Mouse (Mus musculus) testis, adult 2 months (tissue): ENCODE data around the gene Dirc2. TPM values are rescaled to one million over a fixed set of nuclear protein-coding genes. Genes with fewer than 3 reads are reported as not detected.

Experiments used
- H3K27ac ChIP-seq: fragments of 200-500 bp; 2 replicates; pipeline ENCODE4 v1.5.1; 2012; ENCODE audit warnings: low read depth, low read length; ENCODE audit not compliant: control insufficient read depth, insufficient read depth
- H3K27me3 ChIP-seq: fragments of 200-500 bp; 2 replicates; pipeline ENCODE4 v1.6.1; 2012; ENCODE audit warnings: mild to moderate bottlenecking, low read length, moderate library complexity; ENCODE audit not compliant: control insufficient read depth, insufficient read depth
- H3K36me3 ChIP-seq: fragments of 200-500 bp; 2 replicates; pipeline ENCODE4 v1.6.1; 2012; ENCODE audit warnings: mild to moderate bottlenecking, low read length; ENCODE audit not compliant: control insufficient read depth, insufficient read depth
- H3K4me1 ChIP-seq: fragments of 200-500 bp; 2 replicates; pipeline ENCODE4 v1.6.1; 2012; ENCODE audit warnings: low read length; ENCODE audit not compliant: control insufficient read depth, insufficient read depth
- H3K4me3 ChIP-seq: fragments of 200-500 bp; 2 replicates; pipeline ENCODE4 v1.5.1; 2012; ENCODE audit warnings: low read depth, mild to moderate bottlenecking, low read length, moderate library complexity, mixed read lengths; ENCODE audit not compliant: control insufficient read depth
- CTCF ChIP-seq: fragments of 200-500 bp; IDR thresholded peaks from 2 replicates; pipeline ENCODE4 v1.5.1; 2012; ENCODE audit warnings: low read depth, mild to moderate bottlenecking, inconsistent platforms, low read length, moderate library complexity; ENCODE audit not compliant: control insufficient read depth, insufficient read depth, insufficient replicate concordance
- POLR2A ChIP-seq: fragments of 200-500 bp; IDR thresholded peaks from 2 replicates; pipeline ENCODE4 v1.6.1; 2012; ENCODE audit warnings: low read depth, mild to moderate bottlenecking, inconsistent platforms, low read length, moderate library complexity; ENCODE audit not compliant: control insufficient read depth
- polyA plus RNA-seq: library from polyadenylated mRNA; depleted of rRNA; stranded (reverse); fragments of >200 nt; gene quantifications from 2 replicates; pipeline ENCODE4 v1.2.3, GENCODE M21; 2012

The Dirc2 gene
- polyA plus RNA-seq, 1 experiment, result 3.5 TPM

GRCm38 (mm10) chr16:35747417-35748236 is 21.5 kb downstream of the Dirc2 start:
- no peaks in the 10 kb centered on the region for H3K36me3 ChIP-seq

GRCm38 (mm10) chr16:35742251-35742937 is 26.8 kb downstream of the Dirc2 start:
- no peak overlapping the region for H3K4me3 ChIP-seq
- no peak overlapping the region for H3K27ac ChIP-seq
- no peaks in the 10 kb centered on the region for H3K36me3 ChIP-seq
- peaks cover 2% of the 10 kb centered on the region; the same call in 1 of the 2 replicates for H3K4me1 ChIP-seq
- TF ChIP-seq POLR2A (no peak), CTCF (no peak)
- H3K27me3 ChIP-seq, result no peaks in the 10 kb centered on the region

More at GRCm38 (mm10) chr16:35747417-35748236, 21.5 kb downstream of the Dirc2 start:
- no peaks in the 10 kb centered on the region for H3K27me3 ChIP-seq
- H3K4me1 ChIP-seq, result no peaks in the 10 kb centered on the region
- H3K4me3 ChIP-seq, result no peak overlapping the region
- TF ChIP-seq CTCF (no peak), POLR2A (no peak)
- no peak overlapping the region for H3K27ac ChIP-seq

GRCm38 (mm10) chr16:35741621-35742020 is 27.5 kb downstream of the Dirc2 start:
- no peak for TF ChIP-seq POLR2A

GRCm38 (mm10) chr16:35740943-35741342 is 28.2 kb downstream of the Dirc2 start:
- TF ChIP-seq POLR2A (no peak), CTCF (no peak)
- Histone ChIP-seq H3K27me3 (no peaks in the 10 kb centered on the region), H3K27ac (no peak overlapping the region), H3K4me3 (no peak overlapping the region), H3K36me3 (no peaks in the 10 kb centered on the region), H3K4me1 (peaks cover 2% of the 10 kb centered on the region; the same call in 1 of the 2 replicates)

More at GRCm38 (mm10) chr16:35741621-35742020, 27.5 kb downstream of the Dirc2 start:
- Histone ChIP-seq H3K4me1 (peaks cover 2% of the 10 kb centered on the region; the same call in 1 of the 2 replicates), H3K4me3 (no peak overlapping the region), H3K27me3 (no peaks in the 10 kb centered on the region), H3K27ac (no peak overlapping the region), H3K36me3 (no peaks in the 10 kb centered on the region)

GRCm38 (mm10) chr16:35740357-35740756 is 28.8 kb downstream of the Dirc2 start:
- TF ChIP-seq POLR2A, result no peak

GRCm38 (mm10) chr16:35739548-35739947 is 29.6 kb downstream of the Dirc2 start:
- Histone ChIP-seq H3K27ac (no peak overlapping the region), H3K4me1 (peaks cover 2% of the 10 kb centered on the region; the same call in 1 of the 2 replicates), H3K27me3 (no peaks in the 10 kb centered on the region), H3K36me3 (no peaks in the 10 kb centered on the region), H3K4me3 (no peak overlapping the region)
- TF ChIP-seq POLR2A (no peak), CTCF (no peak)

More at GRCm38 (mm10) chr16:35740357-35740756, 28.8 kb downstream of the Dirc2 start:
- Histone ChIP-seq H3K4me1 (peaks cover 2% of the 10 kb centered on the region; the same call in 1 of the 2 replicates), H3K4me3 (no peak overlapping the region), H3K27me3 (no peaks in the 10 kb centered on the region), H3K27ac (no peak overlapping the region), H3K36me3 (no peaks in the 10 kb centered on the region)

GRCm38 (mm10) chr16:35738096-35738767 is 30.9 kb downstream of the Dirc2 start:
- no peak overlapping the region for H3K4me3 ChIP-seq
- no peak for TF ChIP-seq CTCF
- no peak for TF ChIP-seq POLR2A
- no peaks in the 10 kb centered on the region for H3K27me3 ChIP-seq
- no peak overlapping the region for H3K27ac ChIP-seq
- no peaks in the 10 kb centered on the region for H3K36me3 ChIP-seq
- peaks cover 2% of the 10 kb centered on the region; the same call in 1 of the 2 replicates for H3K4me1 ChIP-seq
